Mouse (Mus musculus) forebrain, embryonic 14.5 days (tissue): Measurements from ENCODE around the gene Cdkn1c. TPM values are rescaled to one million over a fixed set of nuclear protein-coding genes. Genes with fewer than 3 reads are reported as not detected.

Experiments
- ATAC-seq: fragments of 200-750 bp; cut with Nextera tagmentation; 2 replicates; pipeline ENCODE4 v1.8.0; 2017; ENCODE audit warnings: mild to moderate bottlenecking, moderate library complexity
- DNase-seq: peaks from one replicate; pipeline ENCODE4 v3.0.0-alpha.2; 2015; ENCODE audit warnings: low spot score
- H3K27ac ChIP-seq: fragments of 300-500 bp; sonication (generic); 2 replicates; pipeline ENCODE4 v1.5.1; 2014; ENCODE audit warnings: low read depth, mild to moderate bottlenecking, control low read depth, low read length, moderate library complexity
- H3K27me3 ChIP-seq: fragments of 300-500 bp; sonication (generic); replicated peaks from 2 replicates; pipeline ENCODE4 v1.6.1; 2014; ENCODE audit warnings: low read length, control low read depth, mixed read lengths; ENCODE audit not compliant: control insufficient read depth, insufficient read depth
- H3K36me3 ChIP-seq: fragments of 300-500 bp; sonication (generic); 2 replicates; pipeline ENCODE4 v1.6.1; 2014; ENCODE audit warnings: low read length, control low read depth; ENCODE audit not compliant: control insufficient read depth, insufficient read depth
- H3K4me1 ChIP-seq: fragments of 300-500 bp; sonication (generic); 2 replicates; pipeline ENCODE4 v1.6.1; 2014; ENCODE audit warnings: antibody characterized with exemption, low read length, control low read depth; ENCODE audit not compliant: control insufficient read depth, insufficient read depth
- H3K4me2 ChIP-seq: fragments of 300-500 bp; sonication (generic); 2 replicates; pipeline ENCODE4 v1.6.1; 2014; ENCODE audit warnings: mild to moderate bottlenecking, control low read depth, low read length
- H3K4me3 ChIP-seq: fragments of 300-500 bp; sonication (generic); 2 replicates; pipeline ENCODE4 v1.5.1; 2014; ENCODE audit warnings: low read depth, low read length, control low read depth
- H3K9ac ChIP-seq: fragments of 300-500 bp; sonication (generic); 2 replicates; pipeline ENCODE4 v1.6.1; 2014; ENCODE audit warnings: mild to moderate bottlenecking, low read length, control low read depth, moderate library complexity
- H3K9me3 ChIP-seq: fragments of 300-500 bp; sonication (generic); replicated peaks from 2 replicates; pipeline ENCODE4 v1.6.1; 2016; ENCODE audit warnings: low read length, control low read depth, mixed read lengths; ENCODE audit not compliant: control insufficient read depth
- WGBS: fragments of 180-500 bp; shearing (Covaris S2); extraction: QIAGEN DNeasy Blood & Tissue Kit; methylation state at CpG from one replicate; pipeline ENCODE4 v1.1.7; 2014; 5-methylcytosine and 5-hydroxymethylcytosine counted together
- polyA plus RNA-seq: library from polyadenylated mRNA; unstranded; fragments of >200 nt; fragmentation: Nextera tagmentation; extraction: Ambion mirVana; gene quantifications from 2 replicates; pipeline ENCODE4 v1.2.1, GENCODE M21; 2014

Gene Cdkn1c
- polyA plus RNA-seq, 1 experiment from 2014 or later, result 229 TPM

DNA sequence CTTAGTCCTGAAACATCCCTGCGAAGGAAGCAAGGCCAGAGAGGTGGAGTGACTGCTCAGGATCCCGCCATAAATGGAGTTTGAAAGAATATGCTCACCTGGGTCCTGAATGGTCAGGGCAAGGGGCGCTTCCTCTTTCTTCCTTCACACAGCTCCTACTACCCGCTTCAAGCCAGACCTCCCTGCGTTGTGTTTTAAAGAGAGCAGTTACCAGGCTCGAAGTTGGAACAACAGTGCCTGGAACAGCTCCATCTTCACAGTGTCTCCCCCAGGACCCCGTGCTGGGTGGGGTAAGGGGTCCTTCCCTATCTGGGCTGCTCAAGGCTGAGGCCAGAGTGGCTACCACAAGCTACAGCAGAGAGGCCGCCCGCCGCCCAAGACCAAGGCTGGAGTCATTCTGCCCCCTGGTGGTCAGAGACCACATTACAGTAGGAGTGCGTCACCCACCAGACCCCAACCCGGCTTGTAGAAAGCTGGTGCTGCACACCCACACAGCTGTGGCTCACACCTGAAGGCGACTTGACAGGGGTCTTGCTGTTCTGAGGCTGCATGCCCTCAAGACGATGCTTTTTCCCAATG lies 5.3 kb upstream of the Cdkn1c start:
- H3K9ac ChIP-seq, result no peak overlapping the region
- DNase-seq, result peak; percentile 81
- peak; percentile 38 for ATAC-seq
- no peaks in the 10 kb centered on the region for H3K36me3 ChIP-seq
- H3K4me2 ChIP-seq, result no peak overlapping the region
- H3K9me3 ChIP-seq, result no peaks in the 10 kb centered on the region
- H3K4me1 ChIP-seq, result peaks cover 10% of the 10 kb centered on the region
- H3K4me3 ChIP-seq, result no peak overlapping the region
- WGBS, result 34% methylated on average over 14 of the region's 14 CpGs
- H3K27ac ChIP-seq, result no peak overlapping the region
- peaks cover 11% of the 10 kb centered on the region; the same call in 1 of the 2 replicates for H3K27me3 ChIP-seq

DNA sequence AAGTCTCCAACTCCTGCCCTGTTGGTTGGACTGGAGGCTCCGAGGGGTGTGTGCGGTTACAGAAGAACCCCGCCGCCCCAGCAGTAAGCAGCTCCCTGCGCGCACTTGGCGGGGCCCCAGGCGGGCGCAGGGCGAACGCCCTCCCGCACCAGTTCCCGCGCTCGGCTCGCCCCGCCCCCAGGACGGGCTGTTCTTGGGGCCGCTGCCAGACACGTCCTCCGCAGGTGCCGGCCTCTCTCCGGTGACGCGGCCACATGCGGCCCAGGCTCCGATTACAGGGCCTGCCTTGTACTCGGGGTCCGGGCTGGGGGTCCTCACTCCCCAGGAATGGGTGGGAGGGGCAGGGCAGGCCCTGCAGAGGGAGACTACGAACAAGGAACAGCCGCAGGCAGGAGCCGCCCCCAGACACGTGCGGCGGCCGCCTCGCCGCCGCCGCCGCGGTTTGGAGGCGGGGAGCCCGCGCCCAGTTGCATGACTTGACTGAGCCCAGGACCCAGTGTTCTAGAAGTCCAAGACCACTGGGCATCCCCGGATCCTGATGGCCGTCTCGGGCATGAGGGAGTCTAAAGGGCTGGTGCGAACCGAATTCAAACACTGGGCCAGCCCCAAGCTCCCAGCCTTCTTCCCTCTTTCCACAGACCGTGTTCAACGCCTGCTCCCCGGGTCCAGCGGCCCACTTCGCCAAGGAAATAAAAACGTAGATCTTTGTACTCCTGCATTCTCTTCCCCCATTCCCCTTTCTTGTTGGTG lies 4.1 kb upstream of the Cdkn1c start:
- 33% methylated on average over 56 of the region's 56 CpGs for WGBS
- ATAC-seq (no peak), DNase-seq (no peak)
- H3K27me3 ChIP-seq, result peaks cover 11% of the 10 kb centered on the region; the same call in 1 of the 2 replicates
- no peak overlapping the region for H3K27ac ChIP-seq
- H3K36me3 ChIP-seq, result no peaks in the 10 kb centered on the region
- peak overlapping the region; percentile 59 for H3K4me2 ChIP-seq
- peaks cover 3% of the 10 kb centered on the region; the same call in 1 of the 2 replicates for H3K9me3 ChIP-seq
- H3K4me1 ChIP-seq, result peaks cover 10% of the 10 kb centered on the region
- peak overlapping the region; percentile 43; the same call in 1 of the 2 replicates for H3K9ac ChIP-seq
- H3K4me3 ChIP-seq, result peak overlapping the region; percentile 28

DNA sequence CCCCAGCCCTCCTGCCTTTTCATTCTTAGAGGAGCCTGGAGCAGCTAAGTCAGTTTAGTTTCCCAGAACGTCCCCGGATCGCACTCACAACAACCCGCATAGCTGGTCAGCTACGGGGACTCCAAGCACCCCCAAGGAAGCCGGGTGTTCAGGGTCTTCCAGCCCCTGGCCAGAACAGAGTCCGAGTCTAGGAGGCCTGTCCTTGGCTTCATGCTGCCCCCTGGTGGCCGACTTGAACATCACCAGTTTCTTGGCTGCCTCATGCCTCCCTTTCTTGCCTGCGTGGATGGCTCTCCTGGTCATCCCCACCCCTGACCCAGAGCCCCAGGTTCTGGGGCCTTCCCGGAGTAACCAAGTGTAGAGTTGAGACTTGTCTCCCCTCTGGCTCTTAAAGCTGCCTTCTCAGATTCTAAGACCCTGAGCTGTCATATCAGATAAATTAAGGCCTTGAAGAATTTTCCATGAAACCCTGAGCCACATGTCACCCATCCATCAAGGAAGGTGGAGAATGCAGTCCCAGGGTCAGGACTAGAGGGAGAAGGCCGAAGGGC lies 3.1 kb upstream of the Cdkn1c start:
- WGBS, result 37% methylated on average over 11 of the region's 11 CpGs

DNA sequence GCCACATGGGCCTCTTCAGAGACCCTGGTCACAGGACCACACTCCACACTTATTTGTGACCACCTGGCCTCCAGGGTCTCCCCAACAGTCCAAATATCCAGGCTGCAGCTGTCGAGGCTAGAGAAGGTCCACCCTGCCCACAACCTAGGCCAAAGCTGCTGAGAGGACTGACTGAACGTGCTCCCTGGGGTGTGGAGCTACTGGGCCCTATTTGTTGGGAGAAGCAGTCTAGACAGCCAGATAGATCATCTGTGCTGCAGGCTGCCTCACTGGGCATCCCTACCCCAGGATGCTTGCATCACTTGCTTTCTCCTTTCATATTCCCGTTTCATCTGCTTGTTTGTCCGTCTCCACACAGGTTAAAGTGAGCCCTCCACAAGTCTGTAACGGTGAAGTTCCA lies 1.7 kb upstream of the Cdkn1c start:
- Histone ChIP-seq H3K27ac (no peak overlapping the region), H3K4me3 (no peak overlapping the region), H3K9ac (no peak overlapping the region), H3K27me3 (peaks cover 13% of the 10 kb centered on the region; the same call in 1 of the 2 replicates), H3K9me3 (peaks cover 6% of the 10 kb centered on the region; the same call in 1 of the 2 replicates), H3K36me3 (no peaks in the 10 kb centered on the region), H3K4me1 (peaks cover 6% of the 10 kb centered on the region), H3K4me2 (no peak overlapping the region)
- DNase-seq, result no peak
- 79% methylated on average over 5 of the region's 5 CpGs for WGBS
- ATAC-seq, result no peak

More for the DNA sequence above, 3.1 kb upstream of the Cdkn1c start:
- H3K36me3 ChIP-seq, result no peaks in the 10 kb centered on the region
- H3K27ac ChIP-seq, result no peak overlapping the region
- ATAC-seq (no peak), DNase-seq (peak; percentile 83)
- H3K4me1 ChIP-seq, result peaks cover 10% of the 10 kb centered on the region
- no peak overlapping the region for H3K9ac ChIP-seq
- no peak overlapping the region for H3K4me2 ChIP-seq
- H3K4me3 ChIP-seq, result no peak overlapping the region
- peaks cover 11% of the 10 kb centered on the region; the same call in 1 of the 2 replicates for H3K27me3 ChIP-seq
- peaks cover 6% of the 10 kb centered on the region; the same call in 1 of the 2 replicates for H3K9me3 ChIP-seq

DNA sequence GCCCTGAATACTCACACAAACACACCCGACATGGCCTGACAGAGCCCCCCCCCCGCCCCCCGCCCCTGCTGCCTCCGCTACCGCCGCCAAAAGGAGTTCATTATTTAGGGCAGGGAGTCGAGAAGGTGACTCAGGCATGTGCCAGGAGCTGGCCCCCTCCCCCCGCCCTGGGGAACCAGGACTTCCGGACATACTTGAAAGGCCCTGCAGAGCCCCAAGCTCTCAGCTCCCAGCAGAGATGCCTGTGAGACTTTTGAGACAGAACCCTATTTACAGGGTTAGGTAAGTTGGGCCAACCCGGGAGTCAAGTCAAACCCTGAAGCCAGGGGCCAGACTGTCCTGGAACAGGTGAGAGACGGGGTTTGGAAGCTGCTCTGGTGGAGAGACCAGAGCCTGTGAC lies 1.1 kb upstream of the Cdkn1c start:
- no peak overlapping the region for H3K4me3 ChIP-seq
- H3K36me3 ChIP-seq, result no peaks in the 10 kb centered on the region
- H3K4me1 ChIP-seq, result peaks cover 3% of the 10 kb centered on the region; the same call in 1 of the 2 replicates
- ATAC-seq (no peak), DNase-seq (no peak)
- 41% methylated on average over 11 of the region's 11 CpGs for WGBS
- no peak overlapping the region for H3K9ac ChIP-seq
- peaks cover 13% of the 10 kb centered on the region; the same call in 1 of the 2 replicates for H3K27me3 ChIP-seq
- no peak overlapping the region for H3K27ac ChIP-seq
- H3K4me2 ChIP-seq, result no peak overlapping the region
- H3K9me3 ChIP-seq, result peaks cover 6% of the 10 kb centered on the region; the same call in 1 of the 2 replicates

DNA sequence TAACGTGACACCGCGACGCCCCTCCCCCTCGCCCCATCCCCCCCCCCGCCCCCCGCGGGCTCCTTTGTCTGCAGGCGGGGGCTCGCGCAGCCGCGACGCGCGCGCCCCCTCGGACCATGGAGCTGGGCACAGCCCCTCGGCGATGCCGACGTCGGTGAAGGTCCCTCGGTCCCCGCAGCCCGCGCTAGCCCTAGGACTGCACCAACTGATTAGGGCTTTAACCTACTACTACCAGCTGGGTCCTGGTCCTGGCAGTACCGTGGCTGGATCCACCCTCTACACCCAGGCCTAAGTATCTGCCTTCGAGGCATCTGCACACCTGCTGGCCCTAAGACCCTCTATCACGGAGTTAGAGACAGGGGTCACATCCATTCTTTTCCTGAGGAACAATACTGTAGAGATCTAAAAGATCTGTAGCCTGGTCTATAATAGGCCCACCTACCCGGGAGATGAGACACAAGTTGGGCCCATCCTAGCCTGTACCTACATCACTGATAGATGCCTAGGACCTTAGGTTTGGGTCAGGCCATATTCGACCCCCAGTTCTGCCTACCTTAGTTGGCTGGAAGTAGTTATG lies 532 bp upstream of the Cdkn1c start:
- 34% methylated on average over 19 of the region's 32 CpGs for WGBS
- 0 out of 2 replicates have a peak overlapping the region, but pooled peaks have one; percentile 13 for H3K9ac ChIP-seq
- H3K27ac ChIP-seq, result 0 out of 2 replicates have a peak overlapping the region, but pooled peaks have one; percentile 52
- ATAC-seq (peak; percentile 59), DNase-seq (no peak)
- peaks cover 18% of the 10 kb centered on the region; the same call in 1 of the 2 replicates for H3K27me3 ChIP-seq
- H3K4me1 ChIP-seq, result 0 out of 2 replicates have a peak, but pooled peaks cover 3% of the 10 kb centered on the region
- H3K4me2 ChIP-seq, result peak overlapping the region; percentile 54
- peak overlapping the region; percentile 15 for H3K4me3 ChIP-seq
- no peaks in the 10 kb centered on the region for H3K36me3 ChIP-seq
- H3K9me3 ChIP-seq, result peaks cover 6% of the 10 kb centered on the region; the same call in 1 of the 2 replicates

DNA sequence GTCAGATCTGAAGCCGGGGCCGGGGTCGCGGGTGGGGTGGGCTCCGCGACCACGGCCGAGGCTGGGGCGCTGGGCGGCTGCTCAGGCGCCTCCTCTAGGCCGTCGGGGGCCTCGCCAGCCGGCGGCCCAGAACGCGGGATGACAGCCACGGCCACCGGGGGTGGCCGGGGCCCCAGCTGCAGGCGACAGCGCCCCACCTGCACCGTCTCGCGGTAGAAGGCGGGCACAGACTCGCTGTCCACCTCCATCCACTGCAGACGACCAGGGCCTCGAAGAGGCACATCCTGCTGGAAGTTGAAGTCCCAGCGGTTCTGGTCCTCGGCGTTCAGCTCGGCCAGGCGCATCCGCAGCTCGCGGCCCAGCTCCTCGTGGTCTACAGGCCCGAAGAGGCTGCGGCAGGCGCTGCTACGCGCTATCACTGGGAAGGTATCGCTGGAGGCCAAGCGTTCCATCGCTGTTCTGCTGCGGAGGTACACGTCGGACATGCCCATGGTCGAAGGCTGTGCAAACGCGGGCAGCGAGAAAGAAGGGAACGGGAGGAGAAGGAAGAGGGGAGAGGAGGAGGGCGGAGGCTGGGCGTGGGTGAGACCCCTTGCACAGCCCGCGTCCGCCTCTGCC lies 524 bp downstream of the Cdkn1c start:
- Histone ChIP-seq H3K4me2 (peak overlapping the region; percentile 54), H3K4me1 (0 out of 2 replicates have a peak, but pooled peaks cover 3% of the 10 kb centered on the region), H3K27me3 (peaks cover 13% of the 10 kb centered on the region; the same call in 1 of the 2 replicates), H3K27ac (peak overlapping the region; percentile 40; the same call in 1 of the 2 replicates), H3K9me3 (peaks cover 6% of the 10 kb centered on the region; the same call in 1 of the 2 replicates), H3K36me3 (no peaks in the 10 kb centered on the region), H3K4me3 (peak overlapping the region; percentile 46), H3K9ac (peak overlapping the region; percentile 65)
- no peak for ATAC-seq
- 37% methylated on average over 58 of the region's 60 CpGs for WGBS
- no peak for DNase-seq
